Mouse (Mus musculus): ENCODE measurements around the gene Abhd4.

Abhd4 gene

DNA sequence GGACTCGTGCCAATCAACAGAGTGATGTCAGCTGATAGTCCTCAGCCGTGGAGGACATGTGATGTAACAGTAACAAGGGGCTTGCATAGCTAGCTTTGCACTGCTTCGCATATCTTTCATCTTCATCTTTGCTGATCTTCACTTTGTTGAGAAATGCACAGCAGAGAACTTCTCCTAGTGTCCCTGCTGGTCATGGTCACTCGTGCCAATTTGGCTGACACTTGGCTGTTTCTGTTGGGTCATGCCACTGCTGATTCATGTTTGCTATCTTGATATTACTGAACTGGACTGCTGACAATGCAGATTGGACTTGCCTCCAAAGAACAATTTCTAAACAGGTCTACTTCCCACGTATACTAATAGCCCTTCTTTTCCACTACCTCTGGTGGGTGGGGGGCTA lies 46.1 kb downstream of the Abhd4 start:
- no peak for DNase-seq

GRCm38 (mm10) chr14:54300676-54301075 lies 46.7 kb downstream of the Abhd4 start:
- DNase-seq: no peak

GRCm38 (mm10) chr14:54311763-54312162 lies 57.8 kb downstream of the Abhd4 start:
- DNase-seq: no peak
